Mouse (Mus musculus): ENCODE measurements around the gene Gm29797. TPM values are rescaled to one million over a fixed set of nuclear protein-coding genes. Genes with fewer than 3 reads are reported as not detected.

The Gm29797 gene
- polyA plus RNA-seq, 1 experiment from 2014 or later: not detected

DNA sequence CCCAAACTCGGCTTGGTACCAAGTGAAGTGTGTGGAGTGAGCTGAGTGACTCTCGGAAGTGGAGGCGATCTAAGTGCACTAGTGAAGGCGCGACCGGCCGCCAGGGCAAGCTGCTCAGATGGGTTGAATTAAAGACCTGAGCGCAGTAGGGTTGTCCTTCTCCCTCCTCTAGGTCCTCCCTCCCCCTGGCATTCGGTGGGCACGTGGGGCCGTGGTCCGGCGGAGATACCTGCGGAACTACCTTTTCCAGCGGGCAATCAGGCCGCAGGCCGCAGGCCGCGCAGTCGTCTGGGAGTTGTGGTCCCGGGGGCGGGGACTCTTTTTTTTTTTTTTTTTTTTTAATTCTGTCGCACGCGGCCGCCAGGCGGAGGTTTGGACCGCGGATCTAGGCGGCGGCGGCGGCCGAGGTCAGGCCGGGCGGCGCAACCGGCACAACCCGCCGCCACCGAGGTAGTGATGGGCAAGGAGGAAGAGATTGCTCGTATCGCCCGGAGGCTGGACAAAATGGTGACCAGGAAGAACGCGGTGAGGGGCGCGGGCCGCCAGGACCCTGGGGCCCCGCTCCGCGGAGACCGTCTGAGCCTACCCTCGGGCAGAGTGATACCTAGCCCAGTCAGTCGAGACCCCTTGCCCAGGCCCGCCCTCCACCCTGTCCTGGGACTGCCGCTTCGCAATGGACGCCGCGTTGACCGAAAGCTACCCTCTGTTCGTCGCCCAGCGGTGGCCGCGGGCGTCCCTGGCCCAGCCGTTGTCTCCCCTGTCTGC lies 23.3 kb downstream of the Gm29797 start, which contains the start of gene Tcea2:
Gene Tcea2 (plus strand): TSS at position 360 of the 765 bp plus-strand sequence.
- peak within 1 kb of the TSS; percentile 69 to 71 for H3K4me3 ChIP-seq (ENCODE audit: control insufficient read depth in 1 of 2, insufficient read depth in 1 of 2, low read depth in 1 of 2, low read length in 2 of 2)
- under 1% methylated on average over 55 of the region's 69 CpGs for WGBS
- no peaks in the 10 kb centered on the region for H3K9me3 ChIP-seq (ENCODE audit: control insufficient read depth, low read length)
- peaks cover 17 to 18% of the 10 kb centered on the region in 2 experiments for H3K4me1 ChIP-seq (ENCODE audit: control insufficient read depth in 2 of 2, insufficient read depth in 2 of 2, low read length in 2 of 2)
- no peaks in the 10 kb centered on the region for H3K27me3 ChIP-seq (ENCODE audit: control insufficient read depth, insufficient read depth, low read length)
- H3K4me2 ChIP-seq (ENCODE audit: low read length): peak within 1 kb of the TSS; percentile 83
- ATAC-seq (ENCODE audit: insufficient number of reproducible peaks, insufficient read depth, low FRiP score, low read depth): peak; percentile 9
- peak within 1 kb of the TSS; percentile 17 to 65; a peak in 3 of 4 replicates for H3K27ac ChIP-seq (replicated peaks in 1 of 2; ENCODE audit: control insufficient read depth in 1 of 2, insufficient read depth in 1 of 2, low read depth in 2 of 2, low read length in 2 of 2)
- H3K9ac ChIP-seq (ENCODE audit: low read length): peak within 1 kb of the TSS; percentile 90
- no peaks in the 10 kb centered on the region for H3K36me3 ChIP-seq (ENCODE audit: control insufficient read depth, insufficient read depth, low read length)

DNA sequence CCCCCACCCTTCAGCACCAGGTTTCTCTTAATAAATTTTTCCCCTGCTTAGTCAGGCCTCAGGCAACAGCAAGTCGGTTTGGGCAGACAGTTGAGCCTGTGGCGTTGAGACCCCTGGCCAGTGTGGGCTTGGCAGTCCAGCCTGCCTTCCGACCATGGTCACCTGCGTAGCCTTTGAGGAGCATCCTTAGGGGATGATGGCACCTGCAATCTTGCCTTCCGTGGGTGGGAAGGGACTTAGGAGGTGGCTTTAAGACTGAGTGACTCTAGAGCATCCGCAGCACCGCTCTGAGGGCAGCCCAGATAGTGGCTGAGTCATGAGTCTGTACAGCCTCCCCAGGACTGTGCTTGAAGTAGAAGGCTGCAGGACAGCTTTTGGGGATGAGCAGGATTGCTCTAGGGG lies 23.9 kb downstream of the Gm29797 start:
- H3K27me3 ChIP-seq (ENCODE audit: control insufficient read depth, insufficient read depth, low read length): no peaks in the 10 kb centered on the region
- ATAC-seq (ENCODE audit: insufficient number of reproducible peaks, insufficient read depth, low FRiP score, low read depth): peak; percentile 7; the same call in 1 of the 2 replicates
- peaks cover 12% of the 10 kb centered on the region in 2 experiments for H3K4me1 ChIP-seq (ENCODE audit: control insufficient read depth in 2 of 2, insufficient read depth in 2 of 2, low read length in 2 of 2)
- H3K4me2 ChIP-seq (ENCODE audit: low read length): peak overlapping the region; percentile 83
- H3K27ac ChIP-seq (replicated peaks in 1 of 2; ENCODE audit: control insufficient read depth in 1 of 2, insufficient read depth in 1 of 2, low read depth in 2 of 2, low read length in 2 of 2): peak overlapping the region in 1 of 2 experiments; percentile 65; a peak in 1 of 4 replicates
- H3K9me3 ChIP-seq (ENCODE audit: control insufficient read depth, low read length): no peaks in the 10 kb centered on the region
- peak overlapping the region; percentile 69 to 71 for H3K4me3 ChIP-seq (ENCODE audit: control insufficient read depth in 1 of 2, insufficient read depth in 1 of 2, low read depth in 1 of 2, low read length in 2 of 2)
- 11% methylated on average over 7 of the region's 7 CpGs for WGBS
- 0 out of 2 replicates have a peak, but pooled peaks cover 3% of the 10 kb centered on the region for H3K36me3 ChIP-seq (ENCODE audit: control insufficient read depth, insufficient read depth, low read length)
- H3K9ac ChIP-seq (ENCODE audit: low read length): peak overlapping the region; percentile 90

DNA sequence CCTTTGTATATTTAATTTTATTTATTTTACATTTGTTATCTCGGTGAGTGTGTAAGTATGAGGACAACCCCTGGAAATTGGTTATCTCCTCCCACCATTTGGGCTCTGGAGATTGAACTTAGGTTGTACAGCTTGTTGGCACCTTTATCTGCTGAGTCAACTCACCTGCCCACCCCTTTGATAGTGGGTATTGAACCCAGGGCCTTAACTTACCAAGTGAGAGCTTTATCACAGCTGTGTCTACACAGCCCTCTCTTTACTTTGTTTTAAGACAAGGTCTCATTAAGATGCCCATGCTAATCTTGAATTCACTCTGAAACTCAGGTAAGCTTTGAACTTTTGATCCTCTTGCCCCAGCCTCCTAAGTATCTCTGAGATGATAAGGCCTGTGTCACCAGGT lies 25.1 kb downstream of the Gm29797 start:
- Histone ChIP-seq H3K9ac (ENCODE audit: low read length) (no peak overlapping the region), H3K27me3 (ENCODE audit: control insufficient read depth, insufficient read depth, low read length) (no peaks in the 10 kb centered on the region), H3K4me1 (ENCODE audit: control insufficient read depth in 2 of 2, insufficient read depth in 2 of 2, low read length in 2 of 2) (peaks cover 7 to 12% of the 10 kb centered on the region in 2 experiments), H3K4me2 (ENCODE audit: low read length) (no peak overlapping the region), H3K4me3 (ENCODE audit: control insufficient read depth in 1 of 2, insufficient read depth in 1 of 2, low read depth in 1 of 2, low read length in 2 of 2) (no peak overlapping the region), H3K9me3 (ENCODE audit: control insufficient read depth, low read length) (no peaks in the 10 kb centered on the region), H3K36me3 (ENCODE audit: control insufficient read depth, insufficient read depth, low read length) (peaks cover 12% of the 10 kb centered on the region), H3K27ac (replicated peaks in 1 of 2; ENCODE audit: control insufficient read depth in 1 of 2, insufficient read depth in 1 of 2, low read depth in 2 of 2, low read length in 2 of 2) (no peak overlapping the region)
- 79% methylated on average over 1 of the region's 1 CpGs for WGBS
- ATAC-seq (ENCODE audit: insufficient number of reproducible peaks, insufficient read depth, low FRiP score, low read depth): no peak

DNA sequence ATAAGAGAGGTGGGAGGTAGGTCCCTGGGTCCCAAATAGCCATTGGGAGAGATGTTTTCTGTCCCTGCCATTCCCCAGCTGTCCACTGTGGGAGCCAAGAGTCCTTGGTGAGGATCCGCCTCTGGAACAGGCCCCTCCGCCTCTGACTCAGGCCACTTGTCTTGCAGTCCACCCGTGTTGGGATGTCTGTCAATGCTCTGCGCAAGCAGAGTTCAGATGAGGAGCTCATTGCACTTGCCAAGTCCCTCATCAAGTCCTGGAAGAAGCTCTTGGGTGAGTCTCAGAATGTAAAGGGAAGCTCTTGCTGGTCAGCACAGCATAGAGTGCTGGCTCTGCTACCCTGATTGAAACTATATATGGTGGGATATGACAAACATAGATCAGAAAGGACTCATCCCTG lies 26.5 kb downstream of the Gm29797 start:
- Histone ChIP-seq H3K9ac (ENCODE audit: low read length) (no peak overlapping the region), H3K27me3 (ENCODE audit: control insufficient read depth, insufficient read depth, low read length) (no peaks in the 10 kb centered on the region), H3K9me3 (ENCODE audit: control insufficient read depth, low read length) (no peaks in the 10 kb centered on the region), H3K4me3 (ENCODE audit: control insufficient read depth in 1 of 2, insufficient read depth in 1 of 2, low read depth in 1 of 2, low read length in 2 of 2) (no peak overlapping the region), H3K27ac (replicated peaks in 1 of 2; ENCODE audit: control insufficient read depth in 1 of 2, insufficient read depth in 1 of 2, low read depth in 2 of 2, low read length in 2 of 2) (no peak overlapping the region), H3K36me3 (ENCODE audit: control insufficient read depth, insufficient read depth, low read length) (peaks cover 24% of the 10 kb centered on the region), H3K4me2 (ENCODE audit: low read length) (no peak overlapping the region), H3K4me1 (ENCODE audit: control insufficient read depth in 2 of 2, insufficient read depth in 2 of 2, low read length in 2 of 2) (peaks cover 6 to 8% of the 10 kb centered on the region in 2 experiments)
- WGBS: 59% methylated on average over 4 of the region's 4 CpGs
- ATAC-seq (ENCODE audit: insufficient number of reproducible peaks, insufficient read depth, low FRiP score, low read depth): no peak

DNA sequence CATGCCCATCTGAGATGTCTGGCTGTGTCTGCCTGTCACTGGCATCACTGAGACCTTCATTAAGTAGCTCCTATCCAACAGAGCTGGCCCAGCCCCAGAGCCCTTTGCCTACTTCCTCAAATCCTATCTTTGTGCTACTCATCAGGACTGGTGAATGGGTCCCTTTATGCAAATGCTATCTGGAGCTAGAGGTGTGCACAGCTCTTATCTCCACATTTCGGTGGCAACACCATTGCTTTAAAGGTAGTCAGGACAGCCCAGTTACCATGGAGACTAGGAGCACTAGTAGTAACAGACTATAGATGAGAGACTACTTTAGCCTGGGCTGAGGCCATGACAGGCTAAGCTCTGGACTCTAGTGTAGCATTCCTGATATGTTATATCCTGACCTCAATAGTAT lies 27.9 kb downstream of the Gm29797 start:
- no peak overlapping the region for H3K4me3 ChIP-seq (ENCODE audit: control insufficient read depth in 1 of 2, insufficient read depth in 1 of 2, low read depth in 1 of 2, low read length in 2 of 2)
- peaks cover 4 to 6% of the 10 kb centered on the region in 2 experiments; a peak in 3 of 4 replicates for H3K4me1 ChIP-seq (ENCODE audit: control insufficient read depth in 2 of 2, insufficient read depth in 2 of 2, low read length in 2 of 2)
- no peaks in the 10 kb centered on the region for H3K9me3 ChIP-seq (ENCODE audit: control insufficient read depth, low read length)
- no peak overlapping the region for H3K4me2 ChIP-seq (ENCODE audit: low read length)
- peaks cover 37% of the 10 kb centered on the region for H3K36me3 ChIP-seq (ENCODE audit: control insufficient read depth, insufficient read depth, low read length)
- no peak overlapping the region for H3K9ac ChIP-seq (ENCODE audit: low read length)
- ATAC-seq (ENCODE audit: insufficient number of reproducible peaks, insufficient read depth, low FRiP score, low read depth): no peak
- H3K27ac ChIP-seq (replicated peaks in 1 of 2; ENCODE audit: control insufficient read depth in 1 of 2, insufficient read depth in 1 of 2, low read depth in 2 of 2, low read length in 2 of 2): no peak overlapping the region
- H3K27me3 ChIP-seq (ENCODE audit: control insufficient read depth, insufficient read depth, low read length): no peaks in the 10 kb centered on the region
- WGBS: 53% methylated on average over 1 of the region's 1 CpGs

DNA sequence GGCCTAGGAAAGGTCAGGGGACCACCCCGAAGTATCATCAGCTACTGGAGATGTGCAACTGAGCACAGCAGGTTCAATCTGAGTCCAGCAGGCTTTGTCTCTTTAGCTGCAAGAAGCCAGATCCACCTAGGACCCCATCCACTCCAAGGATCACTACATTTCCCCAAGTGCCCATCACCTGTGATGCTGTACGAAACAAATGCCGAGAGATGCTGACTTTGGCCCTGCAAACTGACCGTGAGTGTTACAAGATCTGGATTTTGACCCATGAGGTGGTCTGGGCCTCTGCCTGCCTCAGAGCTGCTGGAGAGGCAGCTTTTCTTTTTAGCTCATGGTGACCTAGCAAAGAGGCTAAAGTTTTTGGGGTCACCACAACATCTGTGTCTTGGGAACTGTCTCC lies 28.9 kb downstream of the Gm29797 start:
- H3K27me3 ChIP-seq (ENCODE audit: control insufficient read depth, insufficient read depth, low read length): no peaks in the 10 kb centered on the region
- H3K4me1 ChIP-seq (ENCODE audit: control insufficient read depth in 2 of 2, insufficient read depth in 2 of 2, low read length in 2 of 2): peaks cover 2 to 5% of the 10 kb centered on the region in 2 experiments; a peak in 3 of 4 replicates
- H3K27ac ChIP-seq (replicated peaks in 1 of 2; ENCODE audit: control insufficient read depth in 1 of 2, insufficient read depth in 1 of 2, low read depth in 2 of 2, low read length in 2 of 2): no peak overlapping the region
- H3K4me2 ChIP-seq (ENCODE audit: low read length): no peak overlapping the region
- H3K9me3 ChIP-seq (ENCODE audit: control insufficient read depth, low read length): no peaks in the 10 kb centered on the region
- H3K9ac ChIP-seq (ENCODE audit: low read length): no peak overlapping the region
- H3K36me3 ChIP-seq (ENCODE audit: control insufficient read depth, insufficient read depth, low read length): peaks cover 38% of the 10 kb centered on the region
- H3K4me3 ChIP-seq (ENCODE audit: control insufficient read depth in 1 of 2, insufficient read depth in 1 of 2, low read depth in 1 of 2, low read length in 2 of 2): no peak overlapping the region
- no peak for ATAC-seq (ENCODE audit: insufficient number of reproducible peaks, insufficient read depth, low FRiP score, low read depth)
- WGBS: 88% methylated on average over 4 of the region's 4 CpGs

DNA sequence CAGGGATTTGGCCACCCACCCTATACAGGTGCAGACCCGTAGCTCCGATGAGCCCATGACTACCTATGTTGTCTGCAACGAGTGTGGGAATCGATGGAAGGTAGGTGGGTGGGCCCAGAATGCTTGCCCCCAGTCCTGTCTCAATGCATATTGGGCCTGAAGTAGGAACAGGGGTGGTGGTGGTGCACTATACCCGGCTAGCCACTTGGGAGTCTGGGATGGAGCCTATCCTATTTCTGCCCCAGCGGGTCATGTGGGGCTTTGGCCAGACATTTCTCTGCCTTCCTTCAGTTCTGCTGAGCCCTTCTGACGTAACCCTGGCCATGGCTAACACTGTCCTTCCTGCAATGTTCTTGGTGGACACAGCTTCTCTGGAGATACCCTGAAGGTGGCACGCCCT lies 30.8 kb downstream of the Gm29797 start:
- Histone ChIP-seq H3K27ac (replicated peaks in 1 of 2; ENCODE audit: control insufficient read depth in 1 of 2, insufficient read depth in 1 of 2, low read depth in 2 of 2, low read length in 2 of 2) (no peak overlapping the region), H3K9me3 (ENCODE audit: control insufficient read depth, low read length) (no peaks in the 10 kb centered on the region), H3K9ac (ENCODE audit: low read length) (no peak overlapping the region), H3K4me3 (ENCODE audit: control insufficient read depth in 1 of 2, insufficient read depth in 1 of 2, low read depth in 1 of 2, low read length in 2 of 2) (no peak overlapping the region), H3K4me2 (ENCODE audit: low read length) (no peak overlapping the region), H3K27me3 (ENCODE audit: control insufficient read depth, insufficient read depth, low read length) (no peaks in the 10 kb centered on the region), H3K36me3 (ENCODE audit: control insufficient read depth, insufficient read depth, low read length) (peaks cover 38% of the 10 kb centered on the region), H3K4me1 (ENCODE audit: control insufficient read depth in 2 of 2, insufficient read depth in 2 of 2, low read length in 2 of 2) (peaks cover 0 to 2% of the 10 kb centered on the region in 2 experiments; a peak in 2 of 4 replicates)
- WGBS: 91% methylated on average over 8 of the region's 8 CpGs
- no peak for ATAC-seq (ENCODE audit: insufficient number of reproducible peaks, insufficient read depth, low FRiP score, low read depth)

All from heart, embryonic 14.5 days (tissue).